Mouse (Mus musculus) forebrain, postnatal 0 days (tissue): ENCODE measurements around the gene Aldh1a7. TPM values are rescaled to one million over a fixed set of nuclear protein-coding genes. Genes with fewer than 3 reads are reported as not detected.

Experiments used
- ATAC-seq: fragments of 200-750 bp; cut with Nextera tagmentation; 2 replicates; pipeline ENCODE4 v1.8.0; 2017; ENCODE audit warnings: mild to moderate bottlenecking, moderate library complexity
- DNase-seq: peaks from one replicate; pipeline ENCODE4 v3.0.0-alpha.2; 2015
- H3K27ac ChIP-seq: fragments of 300-500 bp; sonication (generic); 2 replicates; pipeline ENCODE4 v1.5.1; 2014; ENCODE audit warnings: low read depth, mild to moderate bottlenecking, antibody characterized with exemption, low read length, moderate library complexity, mixed read lengths
- H3K27me3 ChIP-seq: fragments of 300-500 bp; sonication (generic); 2 replicates; pipeline ENCODE4 v1.6.1; 2014; ENCODE audit warnings: mild to moderate bottlenecking, low read length, mixed read lengths; ENCODE audit not compliant: insufficient read depth
- H3K36me3 ChIP-seq: fragments of 300-500 bp; sonication (generic); 2 replicates; pipeline ENCODE4 v1.6.1; 2014; ENCODE audit warnings: mild to moderate bottlenecking, moderate library complexity; ENCODE audit not compliant: insufficient read depth
- H3K4me1 ChIP-seq: fragments of 300-500 bp; sonication (generic); 2 replicates; pipeline ENCODE4 v1.6.1; 2014; ENCODE audit warnings: antibody characterized with exemption; ENCODE audit not compliant: insufficient read depth
- H3K4me2 ChIP-seq: fragments of 300-500 bp; sonication (generic); 2 replicates; pipeline ENCODE4 v1.6.1; 2014; ENCODE audit warnings: low read depth, mild to moderate bottlenecking, moderate library complexity
- H3K4me3 ChIP-seq: fragments of 300-500 bp; sonication (generic); 2 replicates; pipeline ENCODE4 v1.5.1; 2014; ENCODE audit warnings: low read depth, low read length, mixed read lengths
- H3K9ac ChIP-seq: fragments of 300-500 bp; sonication (generic); 2 replicates; pipeline ENCODE4 v1.6.1; 2014; ENCODE audit warnings: mild to moderate bottlenecking
- H3K9me3 ChIP-seq: fragments of 300-500 bp; sonication (generic); 2 replicates; pipeline ENCODE4 v1.6.1; 2016; ENCODE audit warnings: low read length
- CTCF ChIP-seq: sonication (generic); IDR thresholded peaks from 2 replicates; pipeline ENCODE4 v1.5.1; 2016; ENCODE audit warnings: antibody characterized with exemption, control low read depth, low read depth
- WGBS: fragments of 180-500 bp; shearing (Covaris S2); extraction: QIAGEN DNeasy Blood & Tissue Kit; methylation state at CpG from one replicate; pipeline ENCODE4 v1.1.7; 2014; 5-methylcytosine and 5-hydroxymethylcytosine counted together
- polyA plus RNA-seq: library from polyadenylated mRNA; unstranded; fragments of >200 nt; fragmentation: Nextera tagmentation; extraction: Ambion mirVana; gene quantifications from 2 replicates; pipeline ENCODE4 v1.2.1, GENCODE M21; 2015
- total RNA-seq: library from RNA; depleted of rRNA; stranded (reverse); fragments of >200 nt; gene quantifications from 2 replicates; pipeline ENCODE4 v1.2.3, GENCODE M21; 2014

Gene Aldh1a7
- total and polyA plus RNA-seq, 2 experiments from 2014 or later = 0.76 to 0.94 TPM

DNA sequence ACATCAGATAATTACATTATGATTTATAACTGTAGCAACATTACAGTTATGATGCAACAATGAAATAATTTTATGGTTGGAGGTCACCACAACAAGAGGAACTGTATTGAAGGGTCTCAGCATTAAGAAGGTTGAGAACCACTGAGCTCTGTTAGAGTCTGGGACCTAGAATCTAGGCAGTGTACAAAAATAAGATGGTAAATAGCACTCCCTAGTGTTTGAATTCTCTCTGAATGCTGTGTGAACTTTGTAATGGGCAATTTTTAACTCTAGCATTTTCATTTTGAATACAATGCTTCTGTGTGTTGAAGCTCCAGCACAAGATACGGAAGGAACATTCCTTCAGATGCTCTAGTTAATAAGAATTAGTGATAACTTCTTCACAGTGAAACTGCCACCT is 916 bp upstream of the Aldh1a7 start:
- Histone ChIP-seq H3K9me3 (no peaks in the 10 kb centered on the region), H3K4me2 (no peak overlapping the region), H3K36me3 (no peaks in the 10 kb centered on the region), H3K9ac (no peak overlapping the region), H3K27ac (no peak overlapping the region), H3K4me3 (no peak overlapping the region), H3K27me3 (no peaks in the 10 kb centered on the region), H3K4me1 (no peaks in the 10 kb centered on the region)
- ATAC-seq (no peak), DNase-seq (peak; percentile 3)
- TF ChIP-seq CTCF = peak; percentile 10; the same call in 1 of the 2 replicates
- WGBS = 79% methylated on average over 1 of the region's 1 CpGs

DNA sequence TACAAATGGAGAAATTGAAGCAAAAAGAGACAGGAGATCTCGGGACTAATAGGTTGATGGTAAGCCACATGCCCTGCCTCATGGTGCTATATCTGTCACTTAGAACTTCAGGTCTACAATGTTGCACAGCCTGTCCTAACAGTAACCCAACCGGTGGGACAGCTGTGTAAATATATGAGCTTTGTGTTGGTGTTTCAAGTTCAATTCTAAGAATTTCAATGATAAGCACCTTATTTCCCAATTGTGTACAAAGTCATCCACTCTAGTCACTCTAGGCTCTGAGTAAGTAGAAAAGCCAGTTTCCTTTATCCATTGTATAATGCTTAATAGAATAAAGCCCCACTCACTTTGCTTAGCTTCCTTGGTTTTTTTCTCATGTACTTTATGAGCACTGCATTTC is 4.4 kb downstream of the Aldh1a7 start:
- no peak overlapping the region for H3K4me2 ChIP-seq
- WGBS = 95% methylated on average over 2 of the region's 2 CpGs
- H3K27ac ChIP-seq = no peak overlapping the region
- no peaks in the 10 kb centered on the region for H3K4me1 ChIP-seq
- no peaks in the 10 kb centered on the region for H3K36me3 ChIP-seq
- H3K9me3 ChIP-seq = no peaks in the 10 kb centered on the region
- DNase-seq = no peak
- no peak for TF ChIP-seq CTCF
- H3K4me3 ChIP-seq = no peak overlapping the region
- no peaks in the 10 kb centered on the region for H3K27me3 ChIP-seq
- H3K9ac ChIP-seq = no peak overlapping the region
- ATAC-seq = no peak

GRCm38 (mm10) chr19:20720298-20720697 is 7.1 kb downstream of the Aldh1a7 start:
- Histone ChIP-seq H3K4me1 (no peaks in the 10 kb centered on the region), H3K36me3 (no peaks in the 10 kb centered on the region), H3K9ac (no peak overlapping the region), H3K4me3 (no peak overlapping the region), H3K9me3 (no peaks in the 10 kb centered on the region), H3K4me2 (no peak overlapping the region), H3K27ac (no peak overlapping the region), H3K27me3 (no peaks in the 10 kb centered on the region)
- no peak for TF ChIP-seq CTCF
- no peak for DNase-seq
- WGBS = 90% methylated on average over 2 of the region's 2 CpGs
- ATAC-seq = no peak

GRCm38 (mm10) chr19:20715617-20716016 is 11.7 kb downstream of the Aldh1a7 start:
- H3K4me2 ChIP-seq = no peak overlapping the region
- no peak overlapping the region for H3K27ac ChIP-seq
- TF ChIP-seq CTCF = no peak
- H3K27me3 ChIP-seq = no peaks in the 10 kb centered on the region
- ATAC-seq = no peak
- H3K9ac ChIP-seq = no peak overlapping the region
- WGBS = 79% methylated on average over 3 of the region's 3 CpGs
- no peaks in the 10 kb centered on the region for H3K9me3 ChIP-seq
- H3K4me1 ChIP-seq = no peaks in the 10 kb centered on the region
- DNase-seq = no peak
- H3K36me3 ChIP-seq = no peaks in the 10 kb centered on the region
- H3K4me3 ChIP-seq = no peak overlapping the region

GRCm38 (mm10) chr19:20715093-20715492 is 12.3 kb downstream of the Aldh1a7 start:
- WGBS = 78% methylated on average over 1 of the region's 1 CpGs
- H3K9me3 ChIP-seq = no peaks in the 10 kb centered on the region

GRCm38 (mm10) chr19:20714543-20714942 is 12.8 kb downstream of the Aldh1a7 start:
- no peaks in the 10 kb centered on the region for H3K36me3 ChIP-seq
- DNase-seq = no peak
- H3K27me3 ChIP-seq = no peaks in the 10 kb centered on the region
- no peak overlapping the region for H3K9ac ChIP-seq
- no peaks in the 10 kb centered on the region for H3K9me3 ChIP-seq
- H3K4me3 ChIP-seq = no peak overlapping the region
- no peaks in the 10 kb centered on the region for H3K4me1 ChIP-seq
- H3K27ac ChIP-seq = no peak overlapping the region
- WGBS = 88% methylated on average over 4 of the region's 4 CpGs
- no peak for ATAC-seq
- H3K4me2 ChIP-seq = no peak overlapping the region
- TF ChIP-seq CTCF = no peak

More at GRCm38 (mm10) chr19:20715093-20715492, 12.3 kb downstream of the Aldh1a7 start:
- no peak for DNase-seq
- no peak overlapping the region for H3K4me2 ChIP-seq
- no peaks in the 10 kb centered on the region for H3K27me3 ChIP-seq
- H3K27ac ChIP-seq = no peak overlapping the region
- H3K4me1 ChIP-seq = no peaks in the 10 kb centered on the region
- no peak overlapping the region for H3K4me3 ChIP-seq
- TF ChIP-seq CTCF = no peak
- ATAC-seq = no peak
- H3K36me3 ChIP-seq = no peaks in the 10 kb centered on the region
- H3K9ac ChIP-seq = no peak overlapping the region

DNA sequence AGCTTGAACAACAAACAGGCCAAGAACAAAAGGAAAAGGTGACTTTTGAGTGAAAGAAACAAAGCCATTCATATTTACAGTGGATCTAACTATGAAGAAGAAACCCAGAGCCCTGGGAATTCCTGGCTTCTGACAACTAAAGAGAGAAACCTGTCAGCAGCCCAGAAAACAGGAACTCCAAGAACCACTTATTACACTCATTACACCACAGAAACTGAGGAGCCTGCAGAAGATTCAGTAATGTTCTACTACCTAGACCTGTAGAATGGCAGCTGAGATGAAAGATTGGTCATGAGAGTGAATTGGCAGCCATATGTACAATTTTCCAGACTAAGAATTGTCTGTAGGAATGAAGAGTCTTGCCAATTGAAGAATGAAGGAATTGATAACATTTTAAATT is 20.2 kb downstream of the Aldh1a7 start:
- DNase-seq (no peak), ATAC-seq (no peak)
- no peak overlapping the region for H3K4me3 ChIP-seq
- H3K27me3 ChIP-seq = no peaks in the 10 kb centered on the region
- no peaks in the 10 kb centered on the region for H3K9me3 ChIP-seq
- H3K27ac ChIP-seq = no peak overlapping the region
- no peak overlapping the region for H3K4me2 ChIP-seq
- no peak for TF ChIP-seq CTCF
- H3K4me1 ChIP-seq = no peaks in the 10 kb centered on the region
- no peaks in the 10 kb centered on the region for H3K36me3 ChIP-seq
- H3K9ac ChIP-seq = no peak overlapping the region

DNA sequence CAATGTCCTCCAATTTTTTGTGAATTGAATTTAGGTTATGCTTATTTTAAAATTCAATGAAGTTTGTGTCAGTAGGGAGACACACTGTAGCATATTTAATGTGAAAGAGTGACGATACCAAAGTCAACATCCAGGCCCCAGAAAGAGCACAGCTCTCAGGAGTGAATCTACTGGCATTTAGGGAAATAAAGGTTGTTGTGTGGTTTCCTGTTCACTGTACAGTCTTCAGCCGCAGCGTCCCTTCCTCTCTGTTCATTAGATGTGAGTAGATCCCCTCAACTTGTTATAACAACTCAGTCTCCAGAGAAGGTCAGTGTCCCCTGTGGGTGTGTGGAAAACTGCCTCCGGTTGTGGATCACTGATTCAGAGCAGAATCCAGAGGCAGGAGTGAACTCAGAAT is 20.6 kb downstream of the Aldh1a7 start:
- Histone ChIP-seq H3K4me1 (no peaks in the 10 kb centered on the region), H3K27ac (no peak overlapping the region), H3K36me3 (no peaks in the 10 kb centered on the region), H3K9me3 (no peaks in the 10 kb centered on the region), H3K4me2 (no peak overlapping the region), H3K9ac (no peak overlapping the region), H3K27me3 (no peaks in the 10 kb centered on the region), H3K4me3 (no peak overlapping the region)
- ATAC-seq (no peak), DNase-seq (no peak)
- no peak for TF ChIP-seq CTCF
- 88% methylated on average over 4 of the region's 4 CpGs for WGBS
